Mouse (Mus musculus) heart, postnatal 4 days (tissue): ENCODE data around the gene Tlx3. TPM values are rescaled to one million over a fixed set of nuclear protein-coding genes. Genes with fewer than 3 reads are reported as not detected.

Experiments used
- total RNA-seq, 2 experiments: library from RNA; stranded (reverse); gene quantifications; 2 replicates each; pipeline ENCODE4 v1.2.3; 2021

Gene Tlx3
- total RNA-seq, 2 experiments from 2014 or later: not detected

Other genes with a start within 250 kb of the Tlx3 start
- 10 to 100 TPM; 11.1 to 14.1 TPM for gene Fgf18, start 56.2 kb downstream of the Tlx3 start, total RNA-seq
- gene Npm1, start 40.4 kb downstream of the Tlx3 start, total RNA-seq: 100 to 1,000 TPM; 272 to 297 TPM
- under 1 TPM in 1 of 2 experiments, not detected in 1; 0.29 TPM for gene Gm12117, start 73.1 kb upstream of the Tlx3 start, total RNA-seq